Mouse (Mus musculus) cerebellum, adult 9-10 months (tissue): ENCODE data around the gene Pnmal1.
A peak's percentile ranks its signal among the peaks of the same experiment; 100 is the strongest.

Source experiments
- DNase-seq: peaks from one replicate; pipeline ENCODE4 v3.0.0; 2022

Gene Pnmal1

DNA sequence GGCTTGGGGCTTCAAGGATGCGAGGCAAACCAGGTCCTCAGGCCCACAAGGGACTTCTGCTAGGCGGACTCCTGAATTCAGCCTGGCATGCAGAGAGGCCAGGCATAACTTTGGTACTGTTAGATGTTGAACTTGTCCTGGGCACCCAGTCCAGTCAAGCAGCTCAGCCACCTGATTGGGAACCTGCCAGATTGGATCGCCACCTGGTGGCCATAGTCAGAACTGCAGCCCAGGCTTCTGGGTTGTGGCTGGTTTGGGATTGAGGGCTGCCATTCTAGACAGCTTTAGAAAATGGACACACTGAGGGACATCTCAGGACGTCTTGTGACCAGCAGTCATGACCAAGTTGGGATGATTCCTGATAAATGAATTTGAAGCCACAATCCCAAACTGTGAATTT, 40.2 kb downstream of the Pnmal1 start:
- DNase-seq = peak; percentile 94

DNA sequence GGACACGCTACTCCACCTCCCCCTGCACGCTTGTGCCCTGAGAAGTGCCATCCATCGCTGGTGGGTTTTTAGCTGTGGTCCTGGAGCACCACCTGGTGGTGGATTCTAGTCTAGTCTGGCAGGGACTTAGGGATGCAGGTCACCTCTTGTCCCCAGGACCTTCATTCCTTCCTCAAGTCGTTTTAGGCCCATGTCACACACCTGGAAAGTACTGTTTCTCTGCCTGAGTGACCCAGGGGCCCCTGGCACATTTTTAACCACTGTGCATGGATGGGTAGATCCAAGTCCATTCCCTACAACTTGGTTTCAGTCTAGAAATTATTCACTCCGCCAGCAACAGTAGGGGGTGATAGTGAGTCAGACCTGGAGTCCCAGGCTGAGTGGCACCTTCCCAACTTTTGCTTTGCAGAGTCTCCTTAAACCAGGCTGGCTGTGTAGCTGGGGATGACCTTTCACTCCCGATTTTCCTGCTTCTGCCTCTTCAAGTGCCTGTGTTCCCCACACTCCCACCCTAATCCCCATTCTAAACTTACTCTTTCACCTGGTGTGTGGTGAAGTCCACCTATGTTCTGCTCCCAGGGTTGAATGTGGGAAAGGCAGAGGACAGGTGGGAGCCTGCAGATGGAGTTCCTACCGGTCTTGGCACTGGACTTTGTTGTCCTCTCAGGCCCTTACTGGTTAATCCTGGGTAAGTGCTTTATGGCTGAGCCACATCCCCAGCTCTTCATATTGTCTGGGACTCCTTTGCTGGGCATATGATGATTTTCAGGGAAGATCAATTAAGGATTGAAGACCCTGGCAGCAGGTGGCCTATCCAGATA, 43.1 kb downstream of the Pnmal1 start:
- DNase-seq = peak; percentile 94

DNA sequence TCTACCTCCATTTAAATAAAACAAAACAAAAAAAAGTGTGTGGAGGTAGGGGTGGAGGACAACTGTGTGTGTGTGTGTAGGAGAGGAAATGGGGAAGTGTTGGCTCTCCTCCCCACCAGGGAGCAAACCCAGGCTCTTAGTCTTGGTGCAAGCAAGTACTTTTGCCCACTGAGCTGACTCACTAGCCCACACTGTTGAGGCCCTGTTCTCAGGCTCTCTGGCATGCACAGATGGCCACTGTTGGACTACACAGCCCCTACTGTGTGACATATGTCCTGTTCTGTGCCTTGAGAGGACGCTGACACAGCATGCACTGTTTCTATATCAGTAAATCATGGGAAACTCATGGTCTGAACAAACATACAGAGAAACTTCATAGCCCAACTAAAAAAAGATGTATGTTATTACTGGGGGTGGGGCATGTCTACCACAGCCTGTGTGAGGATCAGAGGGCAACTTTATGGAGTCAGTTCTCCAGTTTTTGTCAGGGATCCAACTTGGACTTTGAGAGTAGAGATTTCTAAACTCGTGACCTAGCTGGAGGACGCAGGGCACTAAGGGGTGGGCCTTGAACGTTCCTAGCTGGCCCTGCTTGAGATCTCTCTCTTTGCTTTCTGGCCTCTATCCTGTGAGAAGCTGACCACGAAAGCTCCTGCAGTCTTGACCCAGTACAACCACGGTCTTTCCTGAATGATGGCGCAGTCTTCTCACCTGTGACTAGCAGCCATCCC, 43.9 kb downstream of the Pnmal1 start:
- DNase-seq = peak; percentile 89

DNA sequence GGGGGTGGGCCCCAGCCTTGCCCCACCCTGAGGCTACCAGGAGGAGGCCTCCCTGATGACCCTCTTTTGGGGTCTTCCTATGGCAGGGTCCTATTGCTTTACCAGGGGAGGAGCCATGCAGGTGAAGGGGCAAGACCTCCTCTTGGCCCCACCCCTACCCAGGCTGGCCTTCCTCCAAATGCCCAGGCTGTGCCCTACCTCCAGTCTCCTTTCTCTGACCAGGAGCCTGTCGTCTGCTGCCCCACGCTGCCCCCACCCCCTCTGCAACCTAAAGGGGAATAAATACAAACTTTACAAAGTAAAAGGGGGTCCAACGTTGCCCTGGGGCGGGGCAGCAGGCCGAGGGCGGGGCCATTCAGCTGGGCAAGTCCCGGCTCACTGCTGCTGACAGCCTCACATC, 45.2 kb downstream of the Pnmal1 start:
- DNase-seq = peak; percentile 64

DNA sequence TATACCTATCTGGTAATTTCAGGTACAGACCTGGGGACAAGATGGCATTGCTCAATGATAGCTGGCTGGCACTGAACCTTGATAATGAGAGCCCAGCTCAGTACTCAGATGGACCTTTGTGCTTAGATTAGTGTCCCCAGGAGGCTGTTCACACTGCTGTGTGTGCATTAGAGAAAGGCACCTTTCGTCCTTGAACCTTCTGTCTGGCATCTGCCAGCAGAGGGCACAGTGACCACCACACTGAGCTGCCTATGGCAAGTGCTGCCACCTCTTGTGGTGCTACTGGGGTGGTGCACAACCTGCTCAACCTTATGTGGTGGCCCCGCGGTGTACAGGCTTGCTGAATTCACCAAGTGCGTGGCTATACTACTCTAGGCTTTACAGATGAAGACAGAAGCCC, 47.8 kb downstream of the Pnmal1 start:
- peak; percentile 54 for DNase-seq

DNA sequence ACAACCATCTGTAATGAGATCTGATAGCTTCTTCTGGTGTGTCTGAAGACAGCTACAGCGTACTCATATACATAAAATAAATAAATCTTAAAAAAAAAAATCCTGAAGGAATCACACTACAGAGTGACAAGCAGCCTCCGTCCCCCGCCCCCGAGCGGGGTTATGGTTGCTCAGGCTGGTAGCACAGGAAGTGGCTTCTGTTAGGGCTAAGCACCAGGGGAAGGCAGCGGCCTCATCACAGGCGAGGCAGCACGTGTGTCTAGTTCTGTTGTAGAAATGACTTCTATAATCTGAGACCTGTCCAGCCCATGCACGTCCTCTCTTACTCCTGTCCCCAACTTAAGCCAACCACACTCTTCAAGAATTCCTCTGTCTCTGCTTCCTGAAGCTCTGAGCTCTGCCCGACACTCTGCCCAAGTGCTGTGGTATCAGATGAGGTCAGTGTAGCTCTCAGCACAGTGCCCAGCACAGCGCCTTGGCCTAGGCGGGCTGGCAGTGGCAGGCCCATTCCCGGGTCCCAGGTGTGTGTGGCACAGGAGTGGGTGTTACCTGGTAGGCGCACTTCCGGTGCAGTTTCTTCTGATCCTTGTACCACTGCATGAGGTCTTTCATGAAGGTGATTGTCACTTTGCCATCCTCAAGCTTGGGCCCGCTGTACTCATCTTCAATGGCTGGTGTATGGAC, 50.0 kb downstream of the Pnmal1 start:
- no peak for DNase-seq

DNA sequence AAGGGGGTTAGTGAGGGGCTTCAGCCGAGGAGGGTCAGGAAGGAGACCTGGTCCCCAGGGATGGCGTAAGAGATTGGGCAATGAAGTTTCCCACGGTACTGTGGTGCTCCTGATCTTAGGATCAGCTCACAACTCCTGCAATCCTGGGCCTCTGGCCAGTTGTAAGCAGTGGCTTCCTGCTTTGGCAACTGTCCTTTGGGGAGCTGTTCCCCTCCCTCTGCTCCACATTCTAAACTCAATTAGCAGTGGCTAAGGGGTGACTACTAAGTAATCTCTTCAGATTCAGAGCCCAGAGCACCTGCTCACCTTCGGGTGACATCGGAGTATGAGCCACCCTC, 50.5 kb downstream of the Pnmal1 start:
- no peak for DNase-seq

DNA sequence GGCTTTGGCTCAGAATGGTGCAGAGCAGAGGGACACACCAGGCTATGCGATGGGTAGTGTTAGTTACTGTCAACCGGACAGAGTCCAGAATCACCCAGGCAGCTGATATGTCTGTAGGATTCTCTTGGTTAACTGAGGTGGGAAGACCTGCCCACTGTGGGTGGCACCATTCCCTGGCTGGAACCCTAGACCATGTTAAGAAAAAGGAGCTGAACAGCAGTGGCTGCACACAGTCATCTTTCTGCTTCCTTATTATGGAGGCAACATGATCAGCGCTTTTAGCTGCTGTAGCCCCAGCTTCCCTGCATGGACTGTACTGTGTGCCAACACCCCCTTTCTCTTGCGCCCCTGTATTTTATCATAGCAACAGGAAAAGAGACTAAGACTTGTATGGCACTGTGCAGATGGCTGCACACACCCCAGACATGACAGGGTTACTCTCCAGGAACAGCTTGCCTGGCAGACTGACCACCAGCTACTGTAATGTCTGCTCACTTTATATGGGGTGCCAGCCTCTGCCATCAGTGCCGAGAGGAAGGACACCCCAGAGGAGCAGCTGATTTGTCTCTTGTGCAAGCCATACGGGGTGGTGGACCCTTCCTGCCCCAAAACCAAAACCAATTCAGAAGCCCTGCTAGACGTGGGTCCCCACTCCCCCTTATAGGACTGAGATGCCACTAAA, 52.6 kb downstream of the Pnmal1 start:
- DNase-seq = peak; percentile 67
